In genomic region chr9:96981121-96981520, GRCm38 (mm10) we compare ENCODE assay signal across 12 mouse cellular contexts. TPM values are rescaled to one million over a fixed set of nuclear protein-coding genes. Genes with fewer than 3 reads are reported as not detected.
A peak's percentile ranks its signal among the peaks of the same experiment; 100 is the strongest.
DNase-seq lines count a peak whose midpoint lies in the region; ATAC-seq and TF ChIP-seq lines count a peak whose summit lies in the region.
"Had no signal": no experiment of that assay in that cellular context is flagged by ENCODE, and none has a peak within 500 bp of the region (broad histone marks: within the 10 kb centered on the region; RNA-seq: fewer than 3 reads in every experiment).

No protein-coding gene starts in this region.

- peak; percentile 48 for DNase-seq in intestine, embryonic 14.5 days (ENCODE audit: low spot score)
- no peak for DNase-seq in embryonic facial prominence, embryonic 11.5 days (ENCODE audit: low spot score)
- DNase-seq in hindbrain, embryonic 10.5 days (ENCODE audit: low spot score), result no peak
- DNase-seq in thymus, postnatal 10 days (ENCODE audit: low spot score in 2 of 2), result no peak
- DNase-seq in layer of hippocampus, adult 9-10 months (ENCODE audit: low spot score), result no peak
- DNase-seq in spleen, postnatal 14 days (ENCODE audit: low spot score in 2 of 2), result no peak
- DNase-seq: heart, adult 18-20 months; liver, embryonic 13.5 days; lung, postnatal 4 days; right cerebral cortex, postnatal 25 days had no signal

- peaks cover 65% of the 10 kb centered on the region for H3K4me1 ChIP-seq in intestine, embryonic 14.5 days (replicated peaks; ENCODE audit: control insufficient read depth, insufficient read depth, low read length)
- peaks cover 18% of the 10 kb centered on the region for H3K4me1 ChIP-seq in intestine, postnatal 0 days (replicated peaks; ENCODE audit: control insufficient read depth, insufficient read depth, low read length)
- peaks cover 27% of the 10 kb centered on the region for H3K4me1 ChIP-seq in embryonic facial prominence, embryonic 11.5 days (ENCODE audit: control insufficient read depth, insufficient read depth, low read length)
- peaks cover 99% of the 10 kb centered on the region for H3K4me1 ChIP-seq in hindbrain, embryonic 10.5 days (replicated peaks)
- peaks cover 77% of the 10 kb centered on the region for H3K4me1 ChIP-seq in midbrain, embryonic 12.5 days

- ATAC-seq in intestine, embryonic 14.5 days (replicated peaks; ENCODE audit: low FRiP score, low TSS enrichment, low read depth), result no peak
- ATAC-seq in intestine, postnatal 0 days, result no peak
- ATAC-seq in embryonic facial prominence, embryonic 11.5 days (replicated peaks; ENCODE audit: insufficient number of reproducible peaks, low FRiP score, low TSS enrichment, low read depth), result 0 out of 2 replicates have a peak, but pooled peaks have one; percentile 8
- ATAC-seq in midbrain, embryonic 12.5 days (ENCODE audit: low FRiP score, low read depth), result no peak; the same call in none of the 2 replicates

- no peak overlapping the region for H3K9ac ChIP-seq in intestine, embryonic 14.5 days (ENCODE audit: low read length)
- H3K9ac ChIP-seq in intestine, postnatal 0 days (ENCODE audit: low read depth, low read length), result no peak overlapping the region
- no peak overlapping the region for H3K9ac ChIP-seq in embryonic facial prominence, embryonic 11.5 days (replicated peaks; ENCODE audit: low read length)
- no peak overlapping the region for H3K9ac ChIP-seq in midbrain, embryonic 12.5 days (replicated peaks)
- H3K9ac ChIP-seq: liver, embryonic 13.5 days had no signal

- H3K27me3 ChIP-seq in intestine, embryonic 14.5 days (replicated peaks; ENCODE audit: control insufficient read depth, insufficient read depth, low read length), result no peaks in the 10 kb centered on the region
- no peaks in the 10 kb centered on the region for H3K27me3 ChIP-seq in intestine, postnatal 0 days (replicated peaks; ENCODE audit: control insufficient read depth, insufficient read depth, low read length)
- no peaks in the 10 kb centered on the region for H3K27me3 ChIP-seq in embryonic facial prominence, embryonic 11.5 days (ENCODE audit: control insufficient read depth, insufficient read depth, low read length)
- peaks cover 21% of the 10 kb centered on the region for H3K27me3 ChIP-seq in hindbrain, embryonic 10.5 days (ENCODE audit: insufficient read depth, poor library complexity, severe bottlenecking)
- H3K27me3 ChIP-seq in midbrain, embryonic 12.5 days, result no peaks in the 10 kb centered on the region
- H3K27me3 ChIP-seq: liver, embryonic 13.5 days had no signal

- no peak for TF ChIP-seq CTCF in intestine, postnatal 0 days (IDR thresholded peaks at IDR 0.05; ENCODE audit: low read depth)

- 32% methylated on average over 9 of the region's 9 CpGs for WGBS in intestine, embryonic 14.5 days
- WGBS in intestine, postnatal 0 days, result 44% methylated on average over 9 of the region's 9 CpGs
- 8% methylated on average over 9 of the region's 9 CpGs for WGBS in embryonic facial prominence, embryonic 11.5 days
- 12% methylated on average over 9 of the region's 9 CpGs for WGBS in hindbrain, embryonic 10.5 days
- 10% methylated on average over 9 of the region's 9 CpGs for WGBS in midbrain, embryonic 12.5 days

- H3K4me2 ChIP-seq in intestine, embryonic 14.5 days (ENCODE audit: low read length), result no peak overlapping the region
- H3K4me2 ChIP-seq in intestine, postnatal 0 days (replicated peaks; ENCODE audit: low read depth), result no peak overlapping the region
- no peak overlapping the region for H3K4me2 ChIP-seq in embryonic facial prominence, embryonic 11.5 days (ENCODE audit: low read depth, low read length)
- H3K4me2 ChIP-seq in midbrain, embryonic 12.5 days (replicated peaks), result peak overlapping the region; percentile 21; the same call in 1 of the 2 replicates
- H3K4me2 ChIP-seq: liver, embryonic 13.5 days had no signal

- H3K4me3 ChIP-seq in intestine, embryonic 14.5 days (ENCODE audit: low read depth, low read length), result no peak overlapping the region
- no peak overlapping the region for H3K4me3 ChIP-seq in intestine, postnatal 0 days (ENCODE audit: low read depth, low read length)
- H3K4me3 ChIP-seq in embryonic facial prominence, embryonic 11.5 days (ENCODE audit: low read depth, low read length), result no peak overlapping the region
- H3K4me3 ChIP-seq in hindbrain, embryonic 10.5 days, result peak overlapping the region; percentile 37
- no peak overlapping the region for H3K4me3 ChIP-seq in midbrain, embryonic 12.5 days
- H3K4me3 ChIP-seq: liver, embryonic 13.5 days had no signal

- H3K36me3 ChIP-seq in intestine, embryonic 14.5 days (ENCODE audit: control insufficient read depth, insufficient read depth, low read length), result no peaks in the 10 kb centered on the region
- no peaks in the 10 kb centered on the region for H3K36me3 ChIP-seq in intestine, postnatal 0 days (ENCODE audit: control insufficient read depth, insufficient read depth)
- H3K36me3 ChIP-seq in embryonic facial prominence, embryonic 11.5 days (replicated peaks; ENCODE audit: control insufficient read depth, insufficient read depth, low read depth, low read length), result no peaks in the 10 kb centered on the region
- H3K36me3 ChIP-seq in hindbrain, embryonic 10.5 days, result peaks cover 20% of the 10 kb centered on the region
- H3K36me3 ChIP-seq in midbrain, embryonic 12.5 days, result no peaks in the 10 kb centered on the region
- H3K36me3 ChIP-seq: liver, embryonic 13.5 days had no signal

- H3K9me3 ChIP-seq in intestine, embryonic 14.5 days (ENCODE audit: control insufficient read depth, low read length), result no peaks in the 10 kb centered on the region
- no peaks in the 10 kb centered on the region for H3K9me3 ChIP-seq in intestine, postnatal 0 days (ENCODE audit: control insufficient read depth)
- H3K9me3 ChIP-seq in embryonic facial prominence, embryonic 11.5 days (replicated peaks; ENCODE audit: control insufficient read depth, low read length), result no peaks in the 10 kb centered on the region
- H3K9me3 ChIP-seq in hindbrain, embryonic 10.5 days, result no peaks in the 10 kb centered on the region
- H3K9me3 ChIP-seq in midbrain, embryonic 12.5 days, result no peaks in the 10 kb centered on the region
- H3K9me3 ChIP-seq: liver, embryonic 13.5 days had no signal

- no peak overlapping the region for H3K27ac ChIP-seq in intestine, embryonic 14.5 days (ENCODE audit: low read depth)
- no peak overlapping the region for H3K27ac ChIP-seq in intestine, postnatal 0 days (ENCODE audit: low read depth, low read length)
- peak overlapping the region; percentile 62; the same call in 1 of the 2 replicates for H3K27ac ChIP-seq in embryonic facial prominence, embryonic 11.5 days (replicated peaks; ENCODE audit: low read depth, low read length)
- peak overlapping the region; percentile 91 for H3K27ac ChIP-seq in hindbrain, embryonic 10.5 days
- H3K27ac ChIP-seq in midbrain, embryonic 12.5 days (replicated peaks), result peak overlapping the region; percentile 93
- H3K27ac ChIP-seq: liver, embryonic 13.5 days had no signal

RNA-seq across cellular contexts. Expression of gene Spsb4, which starts 37.5 kb away (rescaled TPM):
- polyA plus RNA-seq in intestine, embryonic 14.5 days (2014; fragmentation: Nextera tagmentation; extraction: Ambion mirVana), result 28.3 and 33.2 TPM in 2 replicates
- 23.4 and 25.0 TPM in 2 replicates for polyA plus RNA-seq in intestine, postnatal 0 days (2015; fragmentation: Nextera tagmentation; extraction: Ambion mirVana)
- polyA plus RNA-seq in embryonic facial prominence, embryonic 11.5 days (2014; fragmentation: Nextera tagmentation; extraction: Ambion mirVana), result 39.7 TPM in 2 replicates
- 159 and 169 TPM in 2 replicates for polyA plus RNA-seq in hindbrain, embryonic 10.5 days (2016; fragmentation: Nextera tagmentation; extraction: Ambion mirVana)
- 122 and 126 TPM in 2 replicates for polyA plus RNA-seq in midbrain, embryonic 12.5 days (2016; fragmentation: Nextera tagmentation; extraction: Ambion mirVana)

Comparison
In these comparisons a context has a peak if more than half of its experiments do, and no peak if none do; other contexts are left out.
1. H3K27ac ChIP-seq: peak in embryonic facial prominence, embryonic 11.5 days (single experiment), hindbrain, embryonic 10.5 days (single experiment) and midbrain, embryonic 12.5 days (single experiment); none in intestine, embryonic 14.5 days (single experiment) and intestine, postnatal 0 days (single experiment).